Mouse (Mus musculus) frontal cortex, adult 2 months (tissue): ENCODE results near the gene Gstp2. TPM values are rescaled to one million over a fixed set of nuclear protein-coding genes. Genes with fewer than 3 reads are reported as not detected.
"Not testable (repeated sequence)": the region's sequence is repeated elsewhere in the genome, so short reads cannot be mapped to it uniquely, and the experiment has no call there.

ENCODE experiments used
- DNase-seq, 2 experiments: peaks; one replicate each; pipeline ENCODE4 v3.0.0; 2022; ENCODE audit warnings: low spot score in 1 of 2; ENCODE audit errors: extremely low spot score in 1 of 2
- polyA plus RNA-seq: library from polyadenylated mRNA; depleted of rRNA; stranded (reverse); fragments of >200 nt; gene quantifications from 2 replicates; pipeline ENCODE4 v1.2.3, GENCODE M21; 2012

The Gstp2 gene
- polyA plus RNA-seq, 1 experiment: 5.1 TPM

DNA sequence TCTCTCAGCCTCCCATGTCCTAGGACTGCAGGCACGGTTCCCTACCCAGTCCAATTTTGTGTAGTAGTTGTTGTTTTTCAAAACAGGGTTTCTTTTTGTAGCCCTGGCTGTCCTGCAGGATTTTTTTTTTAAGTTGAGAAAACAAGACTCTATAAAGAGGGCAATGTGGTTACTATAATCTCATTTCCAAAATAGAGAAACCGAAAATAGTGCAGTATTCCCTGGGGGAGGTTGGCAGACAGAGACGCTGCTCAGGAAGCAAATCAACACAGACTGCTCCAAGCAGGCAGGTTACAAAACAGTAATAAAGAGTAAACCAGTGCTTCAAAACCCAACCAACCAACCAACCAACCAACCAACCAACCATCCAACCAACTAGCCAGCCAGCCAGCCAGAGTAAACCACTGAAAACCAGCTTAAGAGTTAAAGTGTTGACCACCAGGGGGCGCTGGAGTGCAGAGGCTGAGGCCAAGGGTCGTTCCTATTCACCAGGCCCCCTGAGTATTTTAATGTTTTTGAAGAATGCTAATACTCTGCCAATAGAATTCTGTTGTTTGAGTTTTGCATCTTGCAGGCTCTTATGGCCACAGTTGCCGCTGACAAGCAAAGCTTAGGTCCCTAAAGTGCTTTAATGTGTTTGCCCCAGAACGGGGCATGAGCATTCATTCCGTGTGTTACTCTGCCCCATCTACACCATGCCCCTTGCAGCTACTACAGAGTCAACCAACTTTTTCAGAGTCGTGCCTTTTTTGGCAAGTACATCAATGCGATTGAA, 6.1 kb upstream of the Gstp2 start:
- peak in 1 of 2 experiments; percentile 63 for DNase-seq

DNA sequence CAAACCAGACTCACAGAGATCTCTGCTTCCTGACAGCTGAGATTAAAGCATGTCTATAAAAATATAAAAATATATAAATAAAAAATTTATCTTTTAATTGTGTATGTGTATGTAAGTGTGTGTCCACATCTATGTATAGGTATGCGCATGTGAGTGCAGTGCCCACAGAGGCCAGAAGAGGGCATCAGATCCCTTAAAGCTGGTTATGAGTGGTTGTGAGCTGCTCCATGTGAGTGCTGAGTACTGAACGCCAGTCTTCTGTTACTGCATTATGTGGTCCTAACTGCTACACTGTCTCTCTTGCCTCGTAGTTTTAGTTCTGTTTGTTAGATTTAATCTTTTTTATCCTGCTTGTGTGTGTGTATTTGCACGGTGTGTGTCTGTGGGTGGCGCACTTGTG, 5.2 kb upstream of the Gstp2 start:
- DNase-seq: no peak

DNA sequence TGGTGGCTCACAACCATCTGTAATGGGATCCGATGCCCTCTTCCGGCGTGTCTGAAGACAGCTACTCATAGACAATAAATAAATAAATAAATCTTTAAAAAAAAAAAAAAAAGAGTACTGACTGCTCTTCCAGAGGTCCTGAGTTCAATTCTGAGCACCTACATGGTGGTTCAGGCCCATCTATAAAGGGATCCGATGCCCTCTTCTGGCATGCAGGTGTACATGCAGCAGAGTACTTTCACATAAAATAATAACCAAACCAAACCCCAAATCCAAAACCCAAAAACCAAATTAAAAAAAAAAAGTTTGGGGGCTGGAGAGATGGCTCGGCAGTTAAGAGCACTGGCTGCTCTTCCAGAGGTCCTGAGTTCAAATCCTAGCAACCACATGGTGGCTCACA, 3.2 kb upstream of the Gstp2 start:
- not testable (repeated sequence) for DNase-seq

DNA sequence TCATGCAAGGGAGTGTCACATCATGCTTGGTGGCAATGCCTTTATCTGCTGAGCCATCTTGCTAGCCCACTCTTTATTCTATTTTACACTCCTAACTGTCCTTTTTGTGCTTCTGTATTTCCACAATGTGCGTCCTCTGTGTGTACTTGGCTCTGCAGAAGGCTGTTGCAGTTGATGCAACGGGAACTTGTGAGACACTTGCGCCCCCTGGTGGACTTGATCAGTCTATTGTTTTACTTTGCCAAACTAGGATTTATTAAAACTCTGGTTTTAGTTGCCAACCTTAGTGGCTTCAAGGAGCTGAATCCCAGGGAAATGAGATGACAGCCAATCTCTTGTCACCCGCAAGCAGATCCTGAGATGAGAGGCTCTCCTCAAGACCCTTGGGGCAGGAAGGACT, 2.0 kb upstream of the Gstp2 start:
- DNase-seq: peak in 1 of 2 experiments; percentile 87

DNA sequence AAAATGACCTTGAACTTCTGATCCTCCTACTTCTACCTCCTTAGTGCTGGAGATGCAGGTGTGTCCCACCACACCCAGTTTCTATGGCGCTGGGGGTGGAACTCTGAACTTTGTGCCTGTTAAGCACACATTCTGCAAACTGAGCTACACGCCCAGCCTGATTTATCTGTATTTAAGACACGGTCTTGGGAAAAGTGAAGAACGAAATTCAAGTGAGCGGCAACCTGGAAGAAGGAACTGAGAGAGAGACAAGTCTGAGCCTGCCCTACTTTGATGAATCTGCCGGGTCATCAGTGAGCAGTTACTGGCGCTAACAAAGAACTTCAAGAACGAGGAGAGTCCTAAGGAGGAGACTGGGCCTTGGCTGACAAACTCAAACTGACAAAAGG, 1.0 kb upstream of the Gstp2 start:
- no peak for DNase-seq

DNA sequence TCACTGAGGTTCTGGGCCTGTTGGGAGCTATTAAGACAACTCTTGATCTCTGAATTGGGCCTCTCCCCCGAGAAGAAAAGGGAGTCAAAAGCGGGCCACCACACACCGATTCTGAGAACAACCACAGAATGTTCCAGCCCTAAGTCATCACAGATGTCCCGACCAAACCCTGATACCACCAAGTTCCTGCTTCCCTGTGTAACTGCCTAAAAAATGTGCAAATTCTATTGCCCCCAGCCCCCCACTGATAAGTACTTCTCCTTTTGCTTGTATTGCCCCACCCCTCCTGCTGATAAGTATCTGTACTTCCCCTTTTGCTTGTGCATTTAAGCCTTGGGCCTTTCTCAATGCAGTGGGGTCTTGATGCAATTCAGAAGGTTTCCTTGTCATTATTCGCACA, 1.7 kb downstream of the Gstp2 start:
- DNase-seq: not testable (repeated sequence)

- no peak for DNase-seq
Measured at GRCm38 (mm10) chr19:4042124-4042523, 3.7 kb downstream of the Gstp2 start.

DNA sequence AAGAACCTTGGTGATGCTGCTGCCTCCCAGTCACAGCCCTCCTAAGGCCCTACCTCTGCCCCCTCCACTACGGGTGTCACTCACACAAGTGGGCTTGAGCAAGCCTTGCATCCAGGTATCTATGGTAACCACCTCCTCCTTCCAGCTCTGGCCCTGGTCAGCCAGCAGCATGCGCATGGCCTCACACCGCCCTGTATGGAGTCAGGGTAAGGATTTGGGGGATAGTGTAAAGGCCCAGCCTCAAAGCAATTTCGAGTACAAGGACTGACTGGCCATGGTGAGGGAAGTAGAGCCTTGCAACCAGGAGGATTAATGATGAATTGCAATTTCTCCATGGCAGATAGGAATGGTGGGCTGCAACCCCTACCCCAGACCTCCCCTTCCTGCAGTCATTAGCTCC, 4.3 kb downstream of the Gstp2 start:
- not testable (repeated sequence) for DNase-seq

DNA sequence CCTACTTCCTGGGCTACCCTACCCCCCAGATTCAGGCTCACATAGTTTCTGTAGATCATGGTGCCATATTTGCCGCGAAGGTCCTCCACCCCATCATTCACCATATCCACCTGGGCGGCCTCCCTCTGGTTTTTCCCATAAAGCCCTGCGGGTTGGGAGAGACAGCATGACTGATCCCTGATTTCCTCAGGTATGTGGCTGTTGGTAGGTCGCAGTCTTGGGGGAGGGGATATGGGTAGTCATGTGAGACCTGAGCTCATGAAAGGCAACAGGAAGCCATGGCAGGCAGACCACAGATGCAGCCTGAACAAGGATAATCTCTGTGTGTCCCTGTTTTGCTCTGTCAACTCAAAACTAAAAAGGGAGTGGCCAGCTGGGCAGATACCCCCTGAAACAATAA, 4.9 kb downstream of the Gstp2 start:
- DNase-seq: not testable (repeated sequence)

- DNase-seq: peak; percentile 72 to 92
Measured at GRCm38 (mm10) chr19:4037788-4038232, 8.0 kb downstream of the Gstp2 start, which contains the start of gene Gstp1. Gstp1 (minus strand) TSS chr19:4037985.

- not testable (repeated sequence) for DNase-seq
Measured at GRCm38 (mm10) chr19:4037154-4037787, 8.6 kb downstream of the Gstp2 start.

- no peak for DNase-seq
Measured at GRCm38 (mm10) chr19:4036327-4037045, 9.3 kb downstream of the Gstp2 start.

GRCm38 (mm10) chr19:4033742-4034141, 12.1 kb downstream of the Gstp2 start:
- DNase-seq: no peak

DNA sequence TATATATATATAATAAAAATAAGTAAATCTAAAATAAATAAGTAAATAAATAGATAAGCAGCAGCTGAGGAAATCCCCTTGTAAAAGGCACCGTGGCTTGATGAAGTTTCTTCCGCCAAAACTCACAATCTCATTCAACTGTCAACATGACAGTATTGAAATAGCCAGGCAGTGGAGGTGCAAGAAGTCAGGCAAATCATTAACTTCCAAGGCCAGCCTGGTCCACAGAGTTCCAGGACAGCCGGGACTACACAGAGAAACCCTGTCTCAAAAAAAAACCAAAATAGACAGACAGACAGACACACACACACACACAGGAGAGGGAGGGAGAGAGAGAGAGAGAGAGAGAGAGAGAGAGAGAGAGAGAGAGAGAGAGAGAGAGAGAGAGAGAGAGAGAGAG, 12.5 kb downstream of the Gstp2 start:
- DNase-seq: no peak

DNA sequence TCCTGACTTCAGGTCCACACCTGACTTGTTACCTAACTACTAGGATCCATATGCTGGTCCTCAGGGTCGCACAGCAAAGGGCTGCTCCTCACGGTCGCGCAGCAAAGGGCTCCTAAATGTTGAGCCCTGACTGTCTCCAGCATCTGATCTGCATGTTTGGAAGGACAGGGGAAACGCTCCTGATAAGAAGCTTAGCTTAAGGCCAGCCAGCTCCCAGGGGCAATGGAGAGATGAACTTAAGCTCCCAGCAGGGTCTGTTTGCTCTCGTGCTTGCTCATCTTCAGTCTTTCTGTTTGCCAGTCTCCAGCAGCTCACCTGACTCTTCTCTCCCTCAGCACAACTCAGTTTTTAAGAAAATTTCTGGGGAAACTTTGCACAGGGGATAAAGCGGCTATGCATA, 13.2 kb downstream of the Gstp2 start:
- no peak for DNase-seq

GRCm38 (mm10) chr19:4027576-4027975, 18.2 kb downstream of the Gstp2 start:
- DNase-seq: no peak

DNA sequence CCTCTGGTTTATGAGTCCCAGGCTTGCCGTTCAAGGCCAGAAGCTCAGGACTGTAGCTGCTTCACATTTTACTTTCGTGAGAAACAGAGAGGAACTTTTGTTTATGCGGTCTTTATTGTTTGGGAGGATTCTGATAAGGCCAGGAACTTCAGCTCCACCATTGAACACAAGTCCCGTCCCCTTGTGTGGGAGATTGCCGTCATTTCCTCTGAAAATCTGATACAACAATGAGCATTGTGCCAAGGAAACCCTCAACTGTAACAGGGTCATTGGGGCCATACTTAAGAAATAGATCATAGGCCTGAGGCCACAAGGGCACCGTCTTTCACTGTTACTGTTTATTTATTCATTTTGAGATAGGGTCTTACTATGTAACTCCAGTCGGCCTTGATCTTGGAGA, 22.6 kb downstream of the Gstp2 start:
- DNase-seq: no peak

GRCm38 (mm10) chr19:4018743-4019583, 26.9 kb downstream of the Gstp2 start:
- peak; percentile 56 to 90 for DNase-seq

GRCm38 (mm10) chr19:4017921-4018587, 27.8 kb downstream of the Gstp2 start:
- DNase-seq: no peak

DNA sequence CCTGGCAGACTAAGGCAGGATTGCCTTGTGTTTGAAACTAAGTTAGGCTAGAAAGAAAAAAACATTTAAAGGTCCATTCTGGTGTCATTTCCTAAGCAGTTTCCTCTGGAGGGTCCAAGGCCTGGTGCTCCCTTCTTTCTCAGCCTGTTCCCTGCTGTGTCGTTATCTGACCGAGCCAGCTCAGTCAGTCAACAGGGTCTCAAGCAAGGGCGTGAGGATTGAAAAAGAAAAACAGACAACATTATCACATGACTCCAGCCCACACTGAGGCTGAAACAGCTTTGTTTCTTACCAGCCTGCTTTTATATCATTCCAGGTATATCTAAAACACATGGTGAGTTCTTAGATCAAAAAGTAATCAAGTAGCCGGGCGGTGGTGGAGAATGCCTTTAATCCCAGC, 30.2 kb downstream of the Gstp2 start:
- DNase-seq: no peak
